Mouse (Mus musculus): ENCODE measurements at regions not wholly inside any gene's neighbourhood (a gene's known extent, or its start where the extent isn't known, plus 50 kb on each side); places are given as distances from the start of the nearest gene placed in this dataset.
"Not testable (repeated sequence)": the region's sequence is repeated elsewhere in the genome, so short reads cannot be mapped to it uniquely, and the experiment has no call there.

- DNase-seq (ENCODE audit: low spot score in 2 of 2): no peak
These were observed 191.8 kb upstream of the Fmr1 start for GRCm38 (mm10) chrX:68486585-68486984.

GRCm38 (mm10) chrX:68492052-68492451 lies 186.3 kb upstream of the Fmr1 start:
- DNase-seq (ENCODE audit: low spot score in 2 of 2): not testable (repeated sequence)

- DNase-seq (ENCODE audit: low spot score in 2 of 2): no peak
These were observed 183.8 kb upstream of the Fmr1 start for GRCm38 (mm10) chrX:68494398-68495143.

GRCm38 (mm10) chrX:68495144-68495493 lies 183.2 kb upstream of the Fmr1 start:
- peak; percentile 2 to 8 for DNase-seq (ENCODE audit: low spot score in 2 of 2)

- DNase-seq (ENCODE audit: low spot score in 2 of 2): no peak
These were observed 182.6 kb upstream of the Fmr1 start for GRCm38 (mm10) chrX:68495751-68496150.

GRCm38 (mm10) chrX:68497886-68498285 lies 180.5 kb upstream of the Fmr1 start:
- no peak for DNase-seq (ENCODE audit: low spot score in 2 of 2)

GRCm38 (mm10) chrX:68502938-68503337 lies 175.4 kb upstream of the Fmr1 start:
- no peak for DNase-seq (ENCODE audit: low spot score in 2 of 2)

- DNase-seq (ENCODE audit: low spot score in 2 of 2): no peak
These were observed 170.7 kb upstream of the Fmr1 start for GRCm38 (mm10) chrX:68507664-68508063.

- DNase-seq (ENCODE audit: low spot score in 2 of 2): no peak
These were observed 166.1 kb upstream of the Fmr1 start for GRCm38 (mm10) chrX:68512213-68512766.

GRCm38 (mm10) chrX:68546561-68546960 lies 131.8 kb upstream of the Fmr1 start:
- DNase-seq (ENCODE audit: low spot score in 2 of 2): no peak

GRCm38 (mm10) chrX:68554031-68554430 lies 124.3 kb upstream of the Fmr1 start:
- no peak for DNase-seq (ENCODE audit: low spot score in 2 of 2)

- DNase-seq (ENCODE audit: low spot score in 2 of 2): no peak
These were observed 120.6 kb upstream of the Fmr1 start for GRCm38 (mm10) chrX:68557717-68558116.

- DNase-seq (ENCODE audit: low spot score in 2 of 2): peak; percentile 17 to 54
These were observed 93.1 kb upstream of the Fmr1 start for GRCm38 (mm10) chrX:68585246-68585645.

GRCm38 (mm10) chrX:68622141-68622540 lies 56.2 kb upstream of the Fmr1 start:
- DNase-seq (ENCODE audit: low spot score in 2 of 2): no peak

Data from layer of hippocampus, postnatal 14 days (tissue).